Mouse (Mus musculus) adrenal gland, adult (tissue): ENCODE measurements around the gene Itgb3bp.

ENCODE experiments used
- DNase-seq, 2 experiments: peaks; one replicate each; pipeline ENCODE4 v3.0.0; 2022 to 2023; ENCODE audit warnings: low spot score in 1 of 2; ENCODE audit not compliant: inconsistent age in 2 of 2

Gene Itgb3bp

DNA sequence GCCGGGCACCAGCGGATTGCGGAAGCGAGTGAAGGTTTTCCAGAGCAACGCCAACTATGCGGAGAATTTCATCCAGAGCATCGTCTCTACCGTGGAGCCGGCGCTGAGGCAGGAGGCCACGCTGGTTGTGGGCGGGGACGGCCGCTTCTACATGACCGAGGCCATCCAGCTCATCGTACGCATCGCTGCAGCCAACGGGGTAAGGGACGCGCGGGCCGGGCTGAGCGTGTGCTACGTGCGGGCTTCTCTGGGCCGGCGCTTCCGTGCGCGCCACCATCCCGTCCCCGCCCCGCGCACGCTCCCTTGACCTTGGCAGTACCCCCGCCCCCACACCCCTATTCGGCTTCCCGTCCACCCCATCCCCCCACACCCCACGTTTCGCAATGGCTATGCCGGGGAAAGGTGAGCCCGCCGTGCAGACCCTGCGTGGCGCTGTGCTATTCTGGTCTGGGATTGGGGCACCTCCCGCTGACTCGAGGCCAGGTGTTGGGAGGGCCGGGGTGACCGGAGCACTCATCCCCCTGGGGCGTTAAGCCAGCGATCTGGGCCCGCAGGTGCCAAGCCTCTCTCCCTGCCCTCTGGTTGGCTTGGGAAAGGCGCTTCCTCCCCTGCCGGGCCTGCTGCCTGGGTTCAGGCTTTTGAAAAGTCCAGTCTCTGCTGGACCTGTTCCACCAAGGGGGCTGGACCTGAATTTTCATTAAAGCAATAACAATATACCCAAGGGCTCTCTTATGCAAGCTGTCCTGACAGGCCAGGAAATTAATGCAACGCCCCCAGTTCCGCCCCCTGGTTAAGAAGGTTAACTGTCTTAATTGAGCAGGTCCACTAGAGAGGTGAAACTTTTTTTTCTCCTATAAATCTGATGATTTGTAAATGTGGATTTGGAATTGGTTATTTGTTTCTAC is at the start of gene Itgb3bp:
Itgb3bp (minus strand) TSS at position 201 of the 905 bp plus-strand sequence.
- DNase-seq = peak; percentile 90 to 96

GRCm38 (mm10) chr4:99979326-99979725 is 49.7 kb upstream of the Itgb3bp start:
- no peak for DNase-seq

DNA sequence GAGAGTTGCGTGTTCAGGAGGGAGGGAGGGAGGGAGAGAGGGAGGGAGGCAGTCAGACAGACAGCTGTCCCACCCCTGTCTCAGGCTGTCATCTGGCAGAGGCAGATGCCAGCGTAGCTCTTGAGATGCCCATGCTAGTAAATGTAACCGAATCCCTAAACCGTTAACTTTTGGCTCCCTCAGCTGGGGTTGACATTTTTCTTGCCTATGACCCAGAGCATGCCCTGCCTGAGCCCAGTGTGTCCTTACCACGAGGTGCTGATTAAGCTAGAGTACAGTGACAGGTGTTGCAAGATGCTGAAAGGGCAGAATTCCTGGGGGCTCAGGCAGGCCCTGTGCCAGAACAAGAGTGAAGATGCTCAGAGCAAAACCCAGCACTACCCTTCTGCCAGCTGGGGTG is 44.8 kb upstream of the Itgb3bp start:
- no peak for DNase-seq

DNA sequence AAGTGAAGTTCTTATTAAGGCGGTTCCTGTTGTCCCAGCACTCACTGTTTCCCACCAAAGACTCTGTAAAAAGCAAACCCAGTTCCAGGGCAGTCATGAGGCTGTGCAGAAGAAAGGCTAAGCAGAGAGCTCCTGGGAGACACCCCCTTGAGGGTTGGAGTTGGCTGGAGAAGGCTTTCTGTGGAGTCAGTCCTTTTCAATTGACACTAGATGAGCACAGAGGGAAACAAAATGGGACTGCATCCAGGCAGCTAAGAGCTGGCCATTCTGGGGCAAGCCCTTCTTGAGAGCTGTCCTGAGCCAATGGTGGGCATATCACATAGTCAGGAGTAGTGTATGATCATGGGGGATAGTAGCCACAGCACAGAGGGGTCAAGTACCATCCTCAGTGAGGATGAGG is 44.3 kb upstream of the Itgb3bp start:
- DNase-seq = no peak

DNA sequence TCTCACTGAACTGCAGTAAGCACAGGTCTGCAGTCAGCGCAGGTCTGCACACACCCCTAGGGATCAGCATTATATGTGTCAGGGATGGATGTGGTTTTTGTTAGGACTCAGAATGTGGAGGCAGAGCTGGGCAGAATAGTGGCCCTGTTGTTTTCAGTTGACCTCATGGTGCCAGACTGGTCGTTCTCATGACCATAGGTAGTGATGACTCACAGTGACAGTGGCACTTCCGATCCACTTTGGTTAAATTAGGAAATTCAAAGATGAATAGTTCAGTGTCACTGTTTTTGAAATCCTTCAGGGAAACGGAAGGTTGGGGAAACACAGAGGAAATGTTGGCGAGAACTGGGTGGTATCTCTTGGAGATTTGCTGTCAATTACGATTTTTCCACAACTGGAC is 43.3 kb upstream of the Itgb3bp start:
- no peak for DNase-seq

DNA sequence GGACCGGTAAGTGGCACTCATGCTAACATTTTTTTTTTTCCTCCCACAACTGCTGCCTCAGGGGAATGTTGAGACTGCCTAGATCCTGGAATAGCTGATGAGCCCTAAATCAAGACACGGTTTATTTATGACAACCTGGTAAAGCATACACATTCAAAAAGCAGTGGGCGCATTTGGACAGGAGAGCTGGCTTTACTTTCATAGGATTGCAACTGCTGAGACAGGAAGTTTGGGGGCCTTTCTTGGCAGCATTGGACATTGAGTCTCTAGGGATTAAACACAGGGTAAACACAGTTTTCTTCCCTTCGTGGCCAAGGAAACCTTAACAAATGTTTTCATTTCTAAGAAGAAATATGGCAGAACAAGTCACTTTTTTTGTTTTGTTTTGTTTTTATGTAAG is 40.5 kb upstream of the Itgb3bp start:
- DNase-seq = no peak

DNA sequence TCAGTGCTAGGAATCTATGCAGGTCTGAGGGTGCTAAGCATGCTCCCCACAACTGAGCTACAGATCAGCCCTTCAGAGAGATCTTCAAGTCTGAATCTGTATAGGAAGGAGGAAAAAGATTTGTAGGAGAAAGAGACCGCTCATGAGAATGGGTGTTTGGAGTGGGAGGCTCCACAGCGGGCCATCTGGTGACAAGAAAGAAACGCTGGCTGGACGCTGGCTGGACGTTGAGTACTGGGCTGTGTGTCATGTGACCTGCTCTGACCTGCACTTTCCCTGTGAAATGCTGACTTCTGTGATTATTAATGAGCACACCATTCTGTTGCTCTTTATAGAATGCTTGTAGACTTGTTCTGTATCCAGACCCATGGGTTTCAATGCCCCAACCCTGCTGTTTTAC is 39.7 kb upstream of the Itgb3bp start:
- peak; percentile 14 to 54 for DNase-seq

DNA sequence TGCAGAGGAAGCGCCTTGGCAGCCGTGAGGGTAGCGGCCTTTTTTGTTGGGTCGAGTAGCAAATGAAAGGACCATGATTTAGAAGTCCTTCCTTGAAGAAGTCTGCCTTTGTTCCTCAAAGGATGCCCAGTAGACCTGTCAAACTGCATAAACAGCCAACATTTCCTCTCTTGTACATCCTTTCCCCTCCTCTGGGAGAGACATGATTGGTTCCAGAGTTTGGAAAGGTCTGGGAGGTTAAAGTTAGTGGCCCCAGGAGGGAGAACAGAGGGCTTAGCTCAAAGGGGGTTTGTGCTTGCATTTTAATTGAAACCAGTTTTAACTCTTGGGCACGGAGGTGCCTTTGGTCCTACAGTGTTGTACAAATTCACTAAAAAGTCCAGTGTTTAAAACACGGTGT is 36.9 kb upstream of the Itgb3bp start:
- no peak for DNase-seq

DNA sequence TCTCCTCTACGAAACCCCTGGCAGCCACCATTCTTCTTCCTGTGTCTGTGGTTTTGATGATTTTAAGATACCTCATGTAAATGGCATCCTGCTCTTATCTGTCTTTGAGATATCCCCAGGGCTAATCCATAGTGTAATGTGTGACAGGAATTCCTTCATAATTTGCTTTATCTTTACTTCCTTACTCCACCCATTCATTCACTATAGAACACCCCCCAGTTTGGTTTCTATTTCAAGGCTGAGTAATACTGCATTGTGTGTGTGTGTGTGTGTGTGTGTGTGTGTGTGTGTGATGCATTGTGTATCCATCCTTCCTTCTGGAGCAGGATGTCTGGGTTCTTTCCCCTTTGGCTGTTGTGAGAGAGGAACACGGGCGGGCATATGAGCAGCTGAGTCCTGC is 29.7 kb upstream of the Itgb3bp start:
- DNase-seq = no peak

GRCm38 (mm10) chr4:99958084-99958815 is 28.6 kb upstream of the Itgb3bp start:
- no peak for DNase-seq

- DNase-seq = no peak
Observed at GRCm38 (mm10) chr4:99957186-99957585, 27.6 kb upstream of the Itgb3bp start.

DNA sequence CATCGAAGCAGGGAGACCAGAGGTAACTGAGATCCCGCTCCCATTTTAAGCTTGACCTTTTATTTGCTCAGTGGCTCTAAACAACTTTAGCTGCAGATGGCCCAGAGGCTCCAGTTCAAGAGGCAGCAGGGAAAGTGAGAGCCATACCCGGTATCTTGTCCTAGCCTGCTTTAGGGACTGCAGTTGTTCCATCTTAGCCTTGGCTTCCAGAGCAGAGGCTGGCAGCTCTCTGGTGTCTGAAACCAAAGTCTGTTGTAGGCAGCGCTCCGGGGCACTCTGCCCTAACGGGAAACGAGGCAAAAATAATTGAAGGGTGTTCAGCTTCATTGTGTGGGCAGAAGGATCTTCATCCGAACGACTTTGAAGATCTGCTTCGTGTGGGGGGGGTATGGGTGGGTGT is 25.8 kb upstream of the Itgb3bp start:
- no peak for DNase-seq

DNA sequence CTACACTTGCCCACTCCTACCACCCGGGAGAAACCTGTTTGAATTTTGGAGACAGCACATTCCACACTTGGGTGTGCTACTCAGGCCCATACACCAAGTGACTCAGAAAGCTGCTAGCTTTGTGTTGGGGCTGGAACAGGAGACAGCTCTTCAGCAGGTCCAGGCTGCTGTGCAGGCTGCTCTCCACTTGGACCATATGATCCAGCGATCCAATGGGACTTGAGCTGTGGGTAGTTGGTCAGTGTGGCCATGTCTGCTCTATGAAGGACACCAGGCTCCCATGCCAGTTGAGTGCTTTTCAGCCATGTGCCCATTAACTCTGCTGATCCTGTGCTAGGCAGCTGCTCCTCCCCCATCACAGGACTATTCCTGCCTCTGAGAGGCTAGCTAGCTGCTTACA is 24.3 kb upstream of the Itgb3bp start:
- no peak for DNase-seq

DNA sequence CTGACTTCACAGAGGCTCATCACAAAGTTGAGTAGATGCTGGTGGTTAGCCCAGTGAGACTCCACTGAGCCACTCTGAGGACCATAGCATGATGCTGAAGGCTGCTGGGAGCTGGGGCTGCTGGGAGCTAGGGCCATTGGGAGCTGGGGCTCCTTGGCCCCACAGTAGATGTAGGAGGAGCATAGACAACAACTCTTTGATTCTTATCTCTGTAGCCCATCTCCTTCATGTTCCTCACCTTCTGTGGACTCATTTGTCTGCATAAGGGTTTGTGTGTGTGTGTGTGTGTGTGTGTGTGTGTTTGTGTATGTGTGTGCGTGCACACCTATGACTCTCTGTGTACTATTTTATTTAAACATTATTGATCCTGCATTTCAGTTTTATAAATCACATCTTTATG is 18.3 kb upstream of the Itgb3bp start:
- DNase-seq = no peak

DNA sequence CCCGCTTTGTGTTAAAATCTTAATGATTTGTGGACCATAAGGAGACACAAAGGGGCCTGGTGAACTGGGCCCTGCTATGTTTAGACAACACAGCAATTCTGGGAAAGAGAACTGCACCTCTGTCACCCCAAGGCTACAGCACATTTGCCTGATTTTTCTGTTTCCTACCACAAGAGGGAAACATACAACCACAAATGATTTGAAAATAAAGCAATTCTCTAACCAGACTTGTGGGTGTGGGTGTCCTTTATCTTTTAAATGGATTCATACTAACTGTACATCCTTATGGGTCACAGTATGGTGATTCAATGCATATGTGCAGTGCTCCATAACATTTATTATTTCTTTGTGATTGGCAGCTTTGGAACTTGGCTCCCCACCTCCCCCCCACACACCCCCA is 17.6 kb upstream of the Itgb3bp start:
- peak in 1 of 2 experiments; percentile 64 for DNase-seq

DNA sequence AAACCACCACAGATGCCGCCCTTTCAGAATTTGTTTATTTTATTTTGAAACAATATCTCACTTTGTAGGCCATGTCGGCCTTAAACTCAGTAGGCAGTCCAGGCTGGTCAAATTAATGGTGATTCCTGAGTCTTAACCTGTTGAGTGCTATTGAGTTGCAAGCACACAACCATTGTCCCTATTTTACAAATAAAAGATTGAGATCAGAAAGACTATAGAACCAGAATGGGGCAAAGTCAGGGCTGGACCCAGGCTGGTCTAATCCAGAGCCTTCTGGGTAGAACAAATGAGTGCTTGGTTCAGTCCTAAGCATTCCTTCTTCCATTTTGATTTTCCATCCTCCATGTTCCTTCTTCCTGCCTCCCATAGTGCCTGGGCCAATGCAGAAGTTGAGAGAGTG is 16.9 kb upstream of the Itgb3bp start:
- DNase-seq = no peak

GRCm38 (mm10) chr4:99945011-99945410 is 15.4 kb upstream of the Itgb3bp start:
- DNase-seq = no peak

- no peak for DNase-seq
Observed at GRCm38 (mm10) chr4:99944606-99945005, 15.0 kb upstream of the Itgb3bp start.

- DNase-seq = peak; percentile 72 to 91
Observed at GRCm38 (mm10) chr4:99941655-99942414, 12.2 kb upstream of the Itgb3bp start.

DNA sequence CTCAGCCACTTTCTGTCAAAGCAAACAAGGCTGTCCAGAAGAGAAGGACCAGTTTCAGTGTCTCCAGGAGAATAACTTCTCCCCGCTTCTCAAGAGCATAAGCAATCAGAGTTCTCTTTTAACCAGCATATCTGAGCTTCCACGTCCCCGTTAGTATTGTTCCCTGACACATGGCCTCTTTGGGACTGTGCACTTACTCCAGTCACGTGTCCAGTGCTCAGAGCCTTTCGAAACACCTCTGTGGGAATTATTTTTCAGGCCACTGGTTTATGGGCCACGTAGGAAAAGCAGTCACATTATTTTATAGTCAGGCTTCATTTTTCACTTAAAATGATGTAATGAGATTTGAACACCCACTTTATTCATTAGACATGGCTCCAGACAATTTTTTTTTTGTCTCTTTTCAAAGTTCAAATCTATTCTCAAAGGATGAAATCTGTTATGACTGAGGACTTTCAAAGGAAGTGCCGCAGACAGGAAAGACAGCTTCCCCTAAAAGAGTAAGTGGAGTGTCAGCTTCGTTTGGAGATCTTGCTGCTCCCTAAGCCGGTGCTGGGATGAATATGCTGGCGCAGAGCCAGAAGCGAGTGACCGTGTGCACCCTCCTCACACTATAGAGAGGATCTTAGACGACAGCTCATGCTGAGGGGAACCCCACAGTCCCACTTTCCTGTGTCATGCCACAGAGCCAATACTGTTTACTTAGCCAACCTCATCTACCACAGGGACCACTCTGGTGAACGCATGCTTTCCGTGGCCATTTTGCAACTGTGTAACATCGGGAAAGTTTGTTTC is 10.3 kb upstream of the Itgb3bp start:
- DNase-seq = peak in 1 of 2 experiments; percentile 55

GRCm38 (mm10) chr4:99936278-99936677 is 6.7 kb upstream of the Itgb3bp start:
- no peak for DNase-seq
